Mouse (Mus musculus): ENCODE data around the gene Lax1.

DNA sequence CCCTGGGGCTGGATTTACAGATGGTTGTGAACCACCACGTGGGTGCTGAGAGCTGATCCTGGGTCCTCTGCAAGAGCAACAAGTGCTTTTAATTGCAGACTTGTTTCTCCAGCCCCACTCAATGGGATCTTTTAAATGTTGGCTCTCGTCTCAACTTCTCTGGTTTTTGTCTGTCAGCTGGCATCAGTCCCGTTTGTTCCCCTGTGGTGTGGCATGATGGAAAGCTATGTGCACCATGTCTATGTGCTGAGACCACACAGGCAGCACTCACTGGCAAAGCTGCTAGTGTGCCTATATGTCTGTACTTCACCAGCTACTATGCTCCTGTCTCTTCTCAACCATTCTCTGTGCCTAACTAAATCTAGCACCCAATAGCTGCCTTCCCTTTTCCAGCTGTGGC lies 28.4 kb upstream of the Lax1 start:
- TF ChIP-seq GATA1 (IDR thresholded peaks at IDR 0.05; ENCODE audit: low read length) (no peak), TAL1 (IDR thresholded peaks at IDR 0.05; ENCODE audit: low read length) (no peak)
